Mouse (Mus musculus) embryonic facial prominence, embryonic 11.5 days (tissue): ENCODE results near the gene Rapgef4. TPM values are rescaled to one million over a fixed set of nuclear protein-coding genes. Genes with fewer than 3 reads are reported as not detected.
A peak's percentile ranks its signal among the peaks of the same experiment; 100 is the strongest.

ENCODE experiments used
- ATAC-seq: fragments of 200-750 bp; cut with Nextera tagmentation; replicated peaks from 2 replicates; pipeline ENCODE4 v1.8.0; 2017; ENCODE audit warnings: low read depth; ENCODE audit not compliant: insufficient number of reproducible peaks, low FRiP score, low TSS enrichment
- DNase-seq: peaks from one replicate; pipeline ENCODE4 v3.0.0-alpha.2; 2015; ENCODE audit warnings: low spot score
- H3K27ac ChIP-seq: fragments of 300-500 bp; sonication (generic); replicated peaks from 2 replicates; pipeline ENCODE4 v1.5.1; 2014; ENCODE audit warnings: mild to moderate bottlenecking, low read depth, low read length, control low read depth
- H3K27me3 ChIP-seq: fragments of 300-500 bp; sonication (generic); 2 replicates; pipeline ENCODE4 v1.6.1; 2014; ENCODE audit warnings: mild to moderate bottlenecking, low read length, moderate library complexity, mixed read lengths; ENCODE audit not compliant: control insufficient read depth, insufficient read depth
- H3K36me3 ChIP-seq: fragments of 300-500 bp; sonication (generic); replicated peaks from 2 replicates; pipeline ENCODE4 v1.6.1; 2014; ENCODE audit warnings: low read depth, mild to moderate bottlenecking, low read length, moderate library complexity, mixed read lengths; ENCODE audit not compliant: control insufficient read depth, insufficient read depth
- H3K4me1 ChIP-seq: fragments of 300-500 bp; sonication (generic); 2 replicates; pipeline ENCODE4 v1.6.1; 2014; ENCODE audit warnings: low read length, mixed read lengths; ENCODE audit not compliant: control insufficient read depth, insufficient read depth
- H3K4me2 ChIP-seq: fragments of 300-500 bp; sonication (generic); 2 replicates; pipeline ENCODE4 v1.6.1; 2014; ENCODE audit warnings: low read depth, mild to moderate bottlenecking, control low read depth, low read length, moderate library complexity
- H3K4me3 ChIP-seq: fragments of 300-500 bp; sonication (generic); 2 replicates; pipeline ENCODE4 v1.5.1; 2014; ENCODE audit warnings: low read depth, low read length, control low read depth
- H3K9ac ChIP-seq: fragments of 300-500 bp; sonication (generic); replicated peaks from 2 replicates; pipeline ENCODE4 v1.6.1; 2014; ENCODE audit warnings: mild to moderate bottlenecking, control low read depth, low read length
- H3K9me3 ChIP-seq: fragments of 300-500 bp; sonication (generic); replicated peaks from 2 replicates; pipeline ENCODE4 v1.6.1; 2016; ENCODE audit warnings: mild to moderate bottlenecking, low read length, inconsistent platforms, mixed read lengths; ENCODE audit not compliant: control insufficient read depth
- WGBS: fragments of 180-500 bp; shearing (Covaris S2); extraction: QIAGEN DNeasy Blood & Tissue Kit; methylation state at CpG from one replicate; pipeline ENCODE4 v1.1.7; 2014; 5-methylcytosine and 5-hydroxymethylcytosine counted together
- polyA plus RNA-seq: library from polyadenylated mRNA; unstranded; fragments of >200 nt; fragmentation: Nextera tagmentation; extraction: Ambion mirVana; gene quantifications from 2 replicates; pipeline ENCODE4 v1.2.1, GENCODE M21; 2014

The Rapgef4 gene
- polyA plus RNA-seq, 1 experiment from 2014 or later, result 3.6 TPM

GRCm38 (mm10) chr2:72152746-72153145, 171.7 kb downstream of the Rapgef4 start:
- Histone ChIP-seq H3K27ac (no peak overlapping the region), H3K4me3 (no peak overlapping the region), H3K4me1 (no peaks in the 10 kb centered on the region), H3K36me3 (no peaks in the 10 kb centered on the region), H3K9ac (no peak overlapping the region), H3K4me2 (no peak overlapping the region), H3K9me3 (no peaks in the 10 kb centered on the region), H3K27me3 (no peaks in the 10 kb centered on the region)
- ATAC-seq (no peak), DNase-seq (no peak)
- WGBS, result 90% methylated on average over 2 of the region's 2 CpGs

- no peak for DNase-seq
- H3K27me3 ChIP-seq, result no peaks in the 10 kb centered on the region
- H3K4me2 ChIP-seq, result no peak overlapping the region
- no peak for ATAC-seq
- no peaks in the 10 kb centered on the region for H3K36me3 ChIP-seq
- no peak overlapping the region for H3K27ac ChIP-seq
- no peak overlapping the region for H3K9ac ChIP-seq
- no peaks in the 10 kb centered on the region for H3K9me3 ChIP-seq
- H3K4me1 ChIP-seq, result no peaks in the 10 kb centered on the region
- 91% methylated on average over 1 of the region's 1 CpGs for WGBS
- H3K4me3 ChIP-seq, result no peak overlapping the region
Observed at GRCm38 (mm10) chr2:72153851-72154250, 172.8 kb downstream of the Rapgef4 start.

GRCm38 (mm10) chr2:72155102-72155773, 174.2 kb downstream of the Rapgef4 start:
- H3K9ac ChIP-seq, result no peak overlapping the region
- no peaks in the 10 kb centered on the region for H3K27me3 ChIP-seq
- no peaks in the 10 kb centered on the region for H3K4me1 ChIP-seq
- H3K4me2 ChIP-seq, result no peak overlapping the region
- no peak for ATAC-seq
- H3K36me3 ChIP-seq, result no peaks in the 10 kb centered on the region
- H3K27ac ChIP-seq, result no peak overlapping the region
- no peak for DNase-seq
- H3K9me3 ChIP-seq, result no peaks in the 10 kb centered on the region
- WGBS, result 70% methylated on average over 8 of the region's 8 CpGs
- H3K4me3 ChIP-seq, result no peak overlapping the region

- H3K9me3 ChIP-seq, result no peaks in the 10 kb centered on the region
- H3K27ac ChIP-seq, result no peak overlapping the region
- ATAC-seq, result no peak
- DNase-seq, result no peak
- no peaks in the 10 kb centered on the region for H3K27me3 ChIP-seq
- H3K9ac ChIP-seq, result no peak overlapping the region
- H3K36me3 ChIP-seq, result no peaks in the 10 kb centered on the region
- no peak overlapping the region for H3K4me3 ChIP-seq
- WGBS, result 88% methylated on average over 5 of the region's 5 CpGs
- H3K4me2 ChIP-seq, result no peak overlapping the region
- H3K4me1 ChIP-seq, result no peaks in the 10 kb centered on the region
Observed at GRCm38 (mm10) chr2:72156484-72156883, 175.4 kb downstream of the Rapgef4 start.

GRCm38 (mm10) chr2:72157561-72157960, 176.5 kb downstream of the Rapgef4 start:
- Histone ChIP-seq H3K9ac (no peak overlapping the region), H3K9me3 (no peaks in the 10 kb centered on the region), H3K4me3 (no peak overlapping the region), H3K36me3 (no peaks in the 10 kb centered on the region), H3K4me1 (no peaks in the 10 kb centered on the region), H3K27me3 (no peaks in the 10 kb centered on the region), H3K4me2 (no peak overlapping the region), H3K27ac (no peak overlapping the region)
- 45% methylated on average over 9 of the region's 9 CpGs for WGBS
- ATAC-seq (no peak), DNase-seq (peak; percentile 22)

- 85% methylated on average over 5 of the region's 5 CpGs for WGBS
- Histone ChIP-seq H3K27me3 (no peaks in the 10 kb centered on the region), H3K36me3 (no peaks in the 10 kb centered on the region), H3K4me1 (no peaks in the 10 kb centered on the region), H3K9ac (no peak overlapping the region), H3K27ac (no peak overlapping the region), H3K4me3 (no peak overlapping the region), H3K9me3 (no peaks in the 10 kb centered on the region), H3K4me2 (no peak overlapping the region)
- DNase-seq (no peak), ATAC-seq (no peak)
Observed at GRCm38 (mm10) chr2:72158045-72158444, 177.0 kb downstream of the Rapgef4 start.

- no peaks in the 10 kb centered on the region for H3K27me3 ChIP-seq
- ATAC-seq (no peak), DNase-seq (no peak)
- 79% methylated on average over 10 of the region's 10 CpGs for WGBS
- no peak overlapping the region for H3K4me3 ChIP-seq
- no peaks in the 10 kb centered on the region for H3K4me1 ChIP-seq
- H3K27ac ChIP-seq, result no peak overlapping the region
- H3K36me3 ChIP-seq, result no peaks in the 10 kb centered on the region
- H3K4me2 ChIP-seq, result no peak overlapping the region
- no peaks in the 10 kb centered on the region for H3K9me3 ChIP-seq
- H3K9ac ChIP-seq, result no peak overlapping the region
Observed at GRCm38 (mm10) chr2:72158691-72159225, 177.7 kb downstream of the Rapgef4 start.

GRCm38 (mm10) chr2:72159281-72159680, 178.2 kb downstream of the Rapgef4 start:
- DNase-seq (no peak), ATAC-seq (no peak)
- 79% methylated on average over 6 of the region's 6 CpGs for WGBS
- Histone ChIP-seq H3K9me3 (no peaks in the 10 kb centered on the region), H3K4me3 (no peak overlapping the region), H3K9ac (no peak overlapping the region), H3K4me1 (no peaks in the 10 kb centered on the region), H3K4me2 (no peak overlapping the region), H3K27me3 (no peaks in the 10 kb centered on the region), H3K36me3 (no peaks in the 10 kb centered on the region), H3K27ac (no peak overlapping the region)
